Mouse (Mus musculus) kidney, postnatal 36 days (tissue): ENCODE data around the gene Etv2.

Experiments used
- DNase-seq, 2 experiments: peaks; one replicate each; pipeline ENCODE4 v3.0.0; 2021 to 2022; ENCODE audit warnings: mixed read lengths in 2 of 2

Gene Etv2

DNA sequence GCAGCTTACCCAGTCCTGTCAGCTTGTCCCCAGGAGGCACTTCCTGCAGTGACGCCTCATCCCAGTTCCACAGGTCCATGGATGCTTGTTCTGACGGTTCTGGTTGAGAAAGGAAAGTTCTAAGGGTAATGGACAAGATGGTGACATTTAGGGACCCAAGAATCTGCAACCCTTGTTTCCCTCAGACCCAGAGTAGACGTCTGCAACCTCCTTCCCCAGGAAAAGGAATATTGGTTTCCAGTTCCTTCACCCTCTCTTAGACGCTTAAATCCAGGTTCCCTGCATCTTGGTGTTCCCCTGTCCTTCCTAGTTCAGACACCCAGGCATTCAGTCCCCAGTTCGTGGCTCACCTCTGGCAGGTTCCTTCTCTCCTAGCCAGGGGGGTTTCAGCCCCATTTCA, at the start of gene Etv2:
Gene Etv2, minus strand, starts transcription at position 101 of the 400 bp plus-strand sequence.
- no peak for DNase-seq

- no peak for DNase-seq
Observed at GRCm38 (mm10) chr7:30683425-30683824, 47.8 kb upstream of the Etv2 start.

DNA sequence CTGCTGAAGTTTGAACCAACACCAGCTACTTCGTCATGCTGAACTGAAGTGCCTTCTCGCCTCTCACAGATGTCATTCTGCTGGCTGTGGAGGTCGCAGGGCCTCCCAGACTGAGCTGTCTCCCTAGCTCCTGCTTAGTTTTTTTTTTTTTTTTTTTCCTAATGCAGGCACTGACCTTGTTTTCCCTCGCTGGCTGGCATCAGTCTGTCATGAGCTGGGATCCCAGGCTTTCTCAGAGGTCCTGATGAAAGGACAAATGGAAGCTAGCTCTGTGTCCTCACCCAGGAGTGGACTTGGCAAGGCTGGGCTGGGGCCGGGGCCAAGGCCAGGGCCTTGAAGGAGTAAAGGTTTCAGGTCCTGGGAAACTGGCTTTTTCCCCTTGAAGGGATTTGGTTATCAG, 46.2 kb upstream of the Etv2 start:
- DNase-seq, result no peak

DNA sequence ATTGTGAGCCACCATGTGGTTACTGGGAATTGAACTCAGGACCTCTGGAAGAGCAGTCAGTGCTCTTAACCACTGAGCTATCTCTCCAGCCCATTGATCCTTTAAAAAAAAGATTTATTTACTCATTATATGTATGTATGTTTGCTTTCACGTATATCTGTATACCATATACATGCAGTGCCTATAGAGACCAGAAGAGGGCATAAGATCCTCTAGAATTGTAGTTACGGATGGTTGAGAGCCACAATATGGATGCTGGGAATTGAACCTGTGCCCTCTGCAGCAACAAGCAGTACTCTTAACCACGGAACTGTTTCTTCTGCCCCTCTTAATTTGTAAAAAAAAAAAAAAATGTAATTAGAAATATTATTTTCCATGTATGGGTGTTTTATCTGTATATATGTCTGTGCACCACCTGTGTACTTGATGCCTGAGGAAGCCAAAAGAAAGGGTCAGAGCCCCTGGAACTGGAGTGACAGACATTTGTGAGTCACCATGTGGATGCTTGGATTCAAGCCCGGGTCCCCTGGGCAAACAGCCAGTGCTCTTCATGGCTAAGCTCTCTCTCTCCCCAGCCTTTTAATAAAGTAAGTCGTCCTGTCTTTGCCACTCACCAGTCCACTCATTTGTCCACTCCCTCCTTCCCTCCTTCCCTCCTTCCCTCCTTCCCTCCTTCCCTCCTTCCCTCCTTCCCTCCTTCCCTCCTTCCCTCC, 42.8 kb upstream of the Etv2 start:
- peak in 1 of 2 experiments; percentile 13 for DNase-seq

DNA sequence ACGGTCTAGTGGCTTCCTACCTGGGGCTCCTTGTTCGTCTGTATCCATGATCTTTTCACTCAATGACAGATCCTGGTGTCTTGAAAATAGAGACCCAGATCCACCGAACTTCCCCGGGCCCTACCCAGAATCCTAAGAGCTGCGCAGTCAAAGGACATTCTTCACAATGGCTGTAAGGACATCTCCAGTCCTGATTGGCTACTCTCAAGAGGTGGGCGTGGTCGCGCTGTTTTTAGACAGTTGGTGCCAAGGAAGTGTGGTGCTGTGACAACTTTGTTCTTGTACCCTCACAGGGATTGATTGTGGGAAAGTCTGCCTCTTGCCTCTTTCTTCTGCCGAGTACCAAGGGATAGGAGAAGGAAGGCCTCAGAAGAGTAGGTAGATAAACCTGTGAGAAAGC, 35.8 kb upstream of the Etv2 start, which contains the start of gene Pmis2:
Gene Pmis2, minus strand, starts transcription at position 126 of the 400 bp plus-strand sequence.
- no peak for DNase-seq

DNA sequence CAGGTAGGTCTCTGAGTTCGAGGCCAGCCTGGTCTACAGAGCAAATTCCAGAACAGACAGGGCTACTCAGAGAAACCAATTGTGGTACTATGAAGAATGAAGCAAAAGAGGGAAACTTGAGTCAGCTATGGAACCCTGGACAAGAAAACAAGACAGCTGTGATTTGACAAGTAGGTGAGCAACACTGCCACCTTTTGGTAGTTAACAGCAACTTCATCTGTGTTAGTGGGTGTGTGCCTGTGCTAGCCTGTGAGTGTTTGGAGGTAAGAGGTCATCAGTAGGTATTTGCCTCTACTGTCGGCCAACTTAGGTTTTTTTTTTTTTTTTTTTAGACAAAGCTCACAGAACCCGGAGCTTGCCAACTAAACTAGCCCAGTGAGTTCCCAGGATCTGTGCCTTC, 33.6 kb upstream of the Etv2 start:
- peak; percentile 20 to 21 for DNase-seq

- DNase-seq, result no peak
Observed at GRCm38 (mm10) chr7:30665321-30665720, 29.7 kb upstream of the Etv2 start.

DNA sequence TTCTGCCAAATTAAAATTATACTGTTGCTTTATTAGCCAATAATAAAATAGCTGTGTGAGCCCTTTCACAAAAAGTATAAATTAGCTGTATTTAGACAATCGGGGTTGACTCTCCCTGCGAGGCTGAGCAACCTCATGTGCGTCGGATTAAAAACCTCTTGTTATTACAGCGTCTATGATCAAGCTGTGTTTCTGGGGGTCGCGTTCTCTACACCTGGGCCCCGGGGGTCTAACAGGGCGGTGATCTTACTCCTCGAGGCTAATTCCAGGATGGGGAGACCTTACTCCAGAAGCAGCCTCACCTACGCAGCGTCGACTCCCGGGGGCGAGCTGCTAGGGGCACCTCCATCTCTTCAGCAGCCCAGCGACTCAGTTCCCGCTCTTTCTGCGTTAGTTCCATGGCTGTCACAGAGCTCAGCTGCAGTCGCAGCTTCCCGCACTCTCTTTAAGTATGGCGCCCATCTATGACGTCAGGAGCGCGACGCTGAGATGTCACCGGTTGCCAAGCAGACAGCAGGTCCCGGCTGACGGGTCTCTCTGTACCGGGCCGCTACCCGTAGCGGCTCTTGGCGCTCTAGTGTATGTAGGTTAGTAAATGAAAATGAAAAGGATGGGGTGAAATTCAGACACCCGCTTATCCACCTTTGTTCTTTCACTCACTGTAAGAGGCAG, 29.0 kb upstream of the Etv2 start, which contains the start of gene Haus5:
Gene Haus5, minus strand, starts transcription at position 466 of the 672 bp plus-strand sequence.
- DNase-seq, result peak; percentile 93 to 94

- DNase-seq, result peak; percentile 98 to 100
Observed at GRCm38 (mm10) chr7:30649591-30650540, 14.2 kb upstream of the Etv2 start, which contains the start of gene Rbm42. TSS of gene Rbm42 (minus strand) at chr7:30650317.

DNA sequence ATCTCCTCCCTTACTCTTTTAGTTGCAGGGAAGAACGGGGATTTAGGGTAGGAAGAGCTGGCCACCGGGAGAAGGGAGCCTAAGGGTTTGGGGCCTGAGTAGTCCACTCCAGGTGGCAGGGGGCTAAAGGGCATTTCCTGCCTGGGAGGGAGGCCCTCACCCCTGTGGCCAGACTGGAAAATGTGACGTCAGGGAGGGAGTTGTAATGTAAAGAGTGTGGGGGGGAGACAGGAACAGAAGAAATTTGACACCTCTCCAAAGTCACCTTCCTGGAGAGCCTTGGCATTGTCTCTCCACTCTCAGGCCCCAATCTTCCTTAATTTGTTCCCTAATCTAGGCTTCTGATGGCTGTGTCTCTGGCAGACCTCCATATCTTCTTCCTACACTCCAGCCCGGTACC, 3.4 kb upstream of the Etv2 start:
- no peak for DNase-seq

DNA sequence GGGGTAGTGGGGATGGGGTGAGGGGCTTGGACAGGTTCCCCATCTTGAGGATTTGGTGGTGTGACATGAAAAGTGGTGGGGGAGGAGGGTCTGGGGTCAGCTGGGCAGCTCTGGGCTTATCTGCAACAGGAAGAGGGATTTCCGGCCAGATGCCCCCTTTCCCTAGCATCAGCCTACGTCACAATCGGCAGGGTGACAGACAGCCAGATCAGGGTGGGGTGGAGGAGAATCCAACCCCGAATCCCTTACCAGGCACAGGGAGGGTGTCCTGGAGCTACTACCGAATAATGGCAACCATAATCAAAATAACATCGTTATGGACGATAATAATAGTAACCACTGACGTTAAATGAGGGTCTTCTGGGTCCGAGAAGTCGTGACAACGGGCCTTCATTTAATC, 743 bp upstream of the Etv2 start:
- DNase-seq, result no peak

- DNase-seq, result peak; percentile 37 to 77
Observed at GRCm38 (mm10) chr7:30634621-30635020, 1.0 kb downstream of the Etv2 start.

GRCm38 (mm10) chr7:30633762-30634412, 1.8 kb downstream of the Etv2 start:
- DNase-seq, result no peak

DNA sequence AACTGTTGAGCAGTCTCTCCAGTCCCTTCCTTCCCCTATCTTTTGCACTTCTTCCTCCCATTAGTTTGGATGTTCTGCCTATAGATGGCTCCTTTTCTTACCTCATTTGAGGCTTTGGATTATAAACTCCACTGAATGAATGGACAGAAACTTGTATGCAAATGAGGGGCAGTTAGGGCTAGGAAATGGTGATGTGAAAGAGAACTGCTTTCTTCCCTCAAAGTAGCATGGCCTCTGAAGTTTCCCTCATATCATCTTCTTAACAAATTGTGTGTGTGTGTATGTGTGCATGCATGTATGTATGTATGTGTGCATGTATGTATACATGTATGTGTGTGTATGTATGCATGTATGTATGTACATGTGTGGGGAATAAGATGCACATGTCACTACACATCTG, 6.6 kb downstream of the Etv2 start:
- no peak for DNase-seq

GRCm38 (mm10) chr7:30626647-30627046, 9.0 kb downstream of the Etv2 start:
- no peak for DNase-seq

DNA sequence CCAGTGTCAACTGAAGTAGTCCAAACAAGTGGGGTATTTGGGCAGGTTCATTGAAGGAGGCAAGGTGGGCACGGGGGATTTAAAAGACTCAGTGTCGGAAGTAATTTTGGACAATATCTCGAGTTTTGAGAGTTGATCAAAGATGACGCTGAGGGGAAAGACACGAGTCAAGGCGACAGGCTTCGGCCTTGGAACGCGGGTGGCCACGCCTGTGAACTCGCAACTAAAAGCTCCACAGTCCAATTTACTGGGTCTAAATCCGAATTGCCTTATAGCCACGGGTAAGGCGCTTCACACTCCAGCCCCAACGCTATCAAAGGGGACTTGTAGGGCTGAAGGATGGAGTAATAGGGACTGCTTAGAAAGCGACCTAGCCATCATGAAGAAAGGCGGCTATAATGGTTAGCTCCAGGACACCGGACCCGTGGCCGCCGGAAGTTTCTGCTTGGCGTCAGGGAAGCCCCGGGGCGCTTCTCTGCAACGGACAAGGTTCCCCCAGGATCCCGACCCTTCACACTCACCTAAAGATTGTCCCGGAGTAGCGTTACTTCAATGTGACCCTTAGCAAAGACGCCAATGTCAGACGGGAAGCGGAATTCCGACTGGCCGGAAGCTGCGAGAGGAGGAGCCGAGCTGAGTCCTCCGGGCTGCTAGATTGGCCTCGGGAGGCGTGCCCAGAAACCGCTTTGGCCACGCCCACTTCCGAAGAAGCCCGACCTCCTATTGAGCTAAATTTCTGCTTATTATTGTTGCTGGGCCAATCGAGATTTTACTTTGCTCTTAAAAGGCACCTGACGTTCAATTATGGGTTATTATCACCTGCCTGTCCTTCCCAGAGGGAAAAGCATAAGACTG, 9.9 kb downstream of the Etv2 start, which contains the start of gene Cox6b1:
Gene Cox6b1, minus strand, starts transcription at position 622 of the 855 bp plus-strand sequence.
- peak; percentile 91 to 93 for DNase-seq

DNA sequence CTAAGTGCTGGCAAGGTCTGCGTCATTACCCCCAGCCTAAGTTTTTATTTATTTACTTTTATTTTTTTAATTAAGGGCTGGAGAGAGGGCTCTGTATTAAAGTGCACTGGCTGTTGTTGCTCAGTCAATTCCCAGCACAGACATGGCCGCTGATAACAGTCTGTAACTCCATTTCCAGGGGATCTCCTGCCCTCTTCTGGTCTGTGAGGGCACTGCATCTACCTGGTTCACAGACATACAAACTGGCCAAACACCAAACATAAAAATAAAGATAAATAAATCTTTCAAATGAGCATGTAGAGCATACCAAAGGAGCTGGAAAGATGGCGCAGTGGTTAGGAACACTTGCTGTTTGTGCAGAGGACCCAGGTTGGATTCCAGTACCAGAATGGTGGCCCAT, 16.4 kb downstream of the Etv2 start:
- DNase-seq, result peak; percentile 23 to 70

GRCm38 (mm10) chr7:30618658-30619057, 17.0 kb downstream of the Etv2 start:
- DNase-seq, result no peak

DNA sequence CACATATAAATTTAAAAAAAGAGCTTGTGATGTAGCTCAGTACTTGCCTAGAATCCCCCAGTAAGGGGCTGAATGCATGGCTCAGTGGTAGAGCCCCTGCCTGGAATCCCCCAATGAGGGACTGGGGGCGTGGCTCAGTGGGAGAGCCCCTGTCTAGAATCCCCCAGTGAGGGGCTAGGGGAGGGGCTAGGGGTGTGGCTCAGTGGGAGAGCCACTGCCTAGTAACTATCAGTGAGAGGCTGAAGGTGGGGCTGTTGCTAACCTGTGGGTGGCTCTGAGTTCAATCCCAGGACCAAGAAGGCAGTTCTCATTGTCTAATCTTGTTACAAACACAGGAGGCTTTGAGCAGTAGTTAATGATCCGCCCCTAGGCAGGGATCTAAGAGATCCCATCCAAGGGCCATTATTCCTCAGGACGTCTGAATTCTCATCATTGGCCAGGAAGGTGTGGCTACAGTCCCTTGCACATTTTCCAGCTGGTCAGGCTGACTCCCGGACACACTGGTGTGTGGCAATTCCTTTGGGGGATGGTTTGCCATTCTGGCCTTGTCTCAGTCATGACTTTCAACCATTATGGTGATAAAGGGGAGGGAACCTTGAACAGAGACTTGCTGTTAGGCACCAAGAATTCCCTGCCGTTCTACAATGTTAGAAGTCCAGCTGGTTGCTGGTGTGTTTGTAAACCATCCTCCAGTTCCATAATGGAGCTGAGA, 20.4 kb downstream of the Etv2 start:
- DNase-seq, result no peak

DNA sequence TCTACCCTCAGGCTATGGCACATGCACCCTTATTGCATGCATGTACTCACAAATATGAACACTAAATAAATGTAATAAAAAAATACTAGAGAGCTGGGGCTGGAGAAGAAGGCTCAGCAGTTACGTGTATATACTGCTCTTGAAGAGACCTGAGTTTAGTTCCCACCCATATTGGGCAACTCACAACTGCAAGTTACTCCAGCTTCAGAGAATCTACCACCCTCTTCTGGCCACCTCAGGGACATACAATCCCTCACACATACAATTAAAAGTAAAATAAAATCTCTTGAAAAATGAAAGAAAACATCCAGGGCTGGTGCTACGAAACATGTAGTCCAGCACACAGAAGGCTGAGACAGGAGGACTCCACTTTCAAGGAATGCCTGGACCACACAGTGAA, 21.2 kb downstream of the Etv2 start:
- DNase-seq, result no peak
